Mouse (Mus musculus) hindbrain, postnatal 0 days (tissue): ENCODE results near the gene Sgca. TPM values are rescaled to one million over a fixed set of nuclear protein-coding genes. Genes with fewer than 3 reads are reported as not detected.
A peak's percentile ranks its signal among the peaks of the same experiment; 100 is the strongest.
"Not testable (repeated sequence)": the region's sequence is repeated elsewhere in the genome, so short reads cannot be mapped to it uniquely, and the experiment has no call there.

Experiments used
- ATAC-seq: fragments of 200-750 bp; cut with Nextera tagmentation; 2 replicates; pipeline ENCODE4 v1.8.0; 2017; ENCODE audit warnings: mild to moderate bottlenecking, moderate TSS enrichment, moderate library complexity
- DNase-seq: peaks from one replicate; pipeline ENCODE4 v3.0.0-alpha.2; 2015; ENCODE audit warnings: low spot score
- H3K27ac ChIP-seq: fragments of 300-500 bp; sonication (generic); 2 replicates; pipeline ENCODE4 v1.5.1; 2014; ENCODE audit warnings: mild to moderate bottlenecking
- H3K27me3 ChIP-seq: fragments of 300-500 bp; sonication (generic); 2 replicates; pipeline ENCODE4 v1.6.1; 2014; ENCODE audit warnings: low read length, mixed read lengths; ENCODE audit not compliant: insufficient read depth
- H3K36me3 ChIP-seq: fragments of 300-500 bp; sonication (generic); 2 replicates; pipeline ENCODE4 v1.6.1; 2014; ENCODE audit warnings: low read length, mixed read lengths; ENCODE audit not compliant: insufficient read depth
- H3K4me1 ChIP-seq: fragments of 300-500 bp; sonication (generic); 2 replicates; pipeline ENCODE4 v1.6.1; 2014; ENCODE audit warnings: antibody characterized with exemption, low read length, mixed read lengths; ENCODE audit not compliant: insufficient read depth
- H3K4me2 ChIP-seq: fragments of 300-500 bp; sonication (generic); 2 replicates; pipeline ENCODE4 v1.6.1; 2014; ENCODE audit warnings: low read depth, mild to moderate bottlenecking, low read length, moderate library complexity, mixed read lengths
- H3K4me3 ChIP-seq: fragments of 300-500 bp; sonication (generic); 2 replicates; pipeline ENCODE4 v1.5.1; 2014; ENCODE audit warnings: low read length
- H3K9ac ChIP-seq: fragments of 300-500 bp; sonication (generic); replicated peaks from 2 replicates; pipeline ENCODE4 v1.6.1; 2014; ENCODE audit warnings: mild to moderate bottlenecking, low read length, moderate library complexity, mixed read lengths
- H3K9me3 ChIP-seq: fragments of 300-500 bp; sonication (generic); 2 replicates; pipeline ENCODE4 v1.6.1; 2016; ENCODE audit warnings: low read length, mixed read lengths
- CTCF ChIP-seq: IDR thresholded peaks from 2 replicates; pipeline ENCODE4 v1.5.1; 2016; ENCODE audit warnings: antibody characterized with exemption, control low read depth, low read depth
- WGBS: fragments of 180-500 bp; shearing (Covaris S2); extraction: QIAGEN DNeasy Blood & Tissue Kit; methylation state at CpG from one replicate; pipeline ENCODE4 v1.1.7; 2014; 5-methylcytosine and 5-hydroxymethylcytosine counted together
- polyA plus RNA-seq: library from polyadenylated mRNA; unstranded; fragments of >200 nt; fragmentation: Nextera tagmentation; extraction: Ambion mirVana; gene quantifications from 2 replicates; pipeline ENCODE4 v1.2.1, GENCODE M21; 2015
- total RNA-seq: library from RNA; depleted of rRNA; stranded (reverse); fragments of >200 nt; gene quantifications from 2 replicates; pipeline ENCODE4 v1.2.3, GENCODE M21; 2014

The Sgca gene
- total and polyA plus RNA-seq, 2 experiments from 2014 or later: 0.26 to 0.52 TPM

DNA sequence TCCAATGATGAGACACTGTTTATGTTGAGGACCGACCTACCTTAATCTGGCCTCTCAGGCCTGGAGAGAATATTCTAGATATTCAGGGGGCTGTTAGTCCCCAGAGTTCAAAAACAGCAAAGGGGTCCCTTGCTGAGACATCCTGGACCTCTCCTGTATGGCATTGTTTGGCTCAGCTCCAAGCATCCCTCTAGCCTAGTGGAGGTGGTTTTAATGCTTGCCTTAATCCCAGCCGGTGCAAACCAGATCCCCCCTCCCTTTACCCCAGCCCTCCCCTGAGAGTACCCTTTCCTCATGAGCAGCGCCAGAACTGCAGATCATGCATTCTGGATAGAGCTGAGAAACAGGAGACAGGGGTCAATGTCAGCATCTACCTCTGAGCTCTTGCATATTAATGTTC is 36.4 kb upstream of the Sgca start:
- peaks cover 30% of the 10 kb centered on the region for H3K4me1 ChIP-seq
- TF ChIP-seq CTCF: no peak
- no peak for ATAC-seq
- H3K4me2 ChIP-seq: peak overlapping the region; percentile 79
- H3K4me3 ChIP-seq: peak overlapping the region; percentile 93; the same call in 1 of the 2 replicates
- WGBS: 28% methylated on average over 3 of the region's 3 CpGs
- H3K9ac ChIP-seq: peak overlapping the region; percentile 97
- no peaks in the 10 kb centered on the region for H3K9me3 ChIP-seq
- peaks cover 13% of the 10 kb centered on the region for H3K36me3 ChIP-seq
- no peak for DNase-seq
- H3K27ac ChIP-seq: peak overlapping the region; percentile 41; the same call in 1 of the 2 replicates
- no peaks in the 10 kb centered on the region for H3K27me3 ChIP-seq

DNA sequence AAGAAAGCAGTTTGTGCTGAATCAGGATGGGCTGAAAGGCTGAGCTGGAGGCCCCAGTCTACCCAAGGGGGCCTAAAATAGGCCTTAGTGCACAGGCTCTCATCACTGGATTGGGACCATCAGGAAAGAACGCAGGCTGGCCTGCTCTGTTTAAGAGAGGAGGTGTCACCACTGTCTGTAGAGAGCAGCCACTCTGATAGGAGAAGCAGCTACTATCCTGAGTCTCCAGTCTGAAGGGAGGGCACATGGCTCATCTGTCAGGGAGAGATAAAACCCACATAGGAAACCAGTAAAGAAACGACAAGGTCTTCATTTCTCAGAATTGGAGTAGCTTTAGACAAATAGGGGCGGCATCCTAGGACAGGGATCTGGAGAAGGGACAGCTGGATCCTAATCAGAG is 35.9 kb upstream of the Sgca start:
- TF ChIP-seq CTCF: no peak
- Histone ChIP-seq H3K4me2 (peak overlapping the region; percentile 79), H3K36me3 (peaks cover 13% of the 10 kb centered on the region), H3K9ac (peak overlapping the region; percentile 97), H3K27ac (peak overlapping the region; percentile 41), H3K4me3 (peak overlapping the region; percentile 93), H3K4me1 (peaks cover 32% of the 10 kb centered on the region), H3K9me3 (no peaks in the 10 kb centered on the region), H3K27me3 (no peaks in the 10 kb centered on the region)
- WGBS: 43% methylated on average over 3 of the region's 3 CpGs
- DNase-seq: no peak
- ATAC-seq: no peak

DNA sequence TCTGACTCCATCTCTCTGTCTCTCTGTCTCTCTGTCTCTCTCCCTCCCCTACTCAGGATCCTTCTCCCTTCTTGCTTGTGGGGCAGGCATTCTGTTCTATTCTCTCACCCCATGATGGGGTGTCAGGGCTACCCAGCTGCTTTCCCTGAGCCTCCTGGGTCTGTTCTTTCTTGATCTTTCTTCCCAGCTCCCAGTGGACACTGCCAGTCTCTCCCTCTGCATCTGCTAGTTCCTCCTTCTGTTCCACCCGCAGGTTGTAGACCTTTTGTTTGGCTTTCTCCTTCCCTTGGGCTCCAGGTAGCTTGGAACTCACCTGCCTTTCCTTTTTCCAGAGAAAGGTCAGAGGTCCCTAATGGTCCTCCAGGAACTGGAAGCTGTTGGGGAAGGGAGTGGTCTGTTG is 35.3 kb upstream of the Sgca start:
- H3K9ac ChIP-seq: peak overlapping the region; percentile 97
- no peak for ATAC-seq
- DNase-seq: no peak
- no peaks in the 10 kb centered on the region for H3K9me3 ChIP-seq
- TF ChIP-seq CTCF: no peak
- peaks cover 13% of the 10 kb centered on the region for H3K36me3 ChIP-seq
- H3K4me2 ChIP-seq: peak overlapping the region; percentile 79
- peak overlapping the region; percentile 93 for H3K4me3 ChIP-seq
- peak overlapping the region; percentile 41; the same call in 1 of the 2 replicates for H3K27ac ChIP-seq
- H3K4me1 ChIP-seq: peaks cover 38% of the 10 kb centered on the region
- no peaks in the 10 kb centered on the region for H3K27me3 ChIP-seq
- 24% methylated on average over 1 of the region's 1 CpGs for WGBS

DNA sequence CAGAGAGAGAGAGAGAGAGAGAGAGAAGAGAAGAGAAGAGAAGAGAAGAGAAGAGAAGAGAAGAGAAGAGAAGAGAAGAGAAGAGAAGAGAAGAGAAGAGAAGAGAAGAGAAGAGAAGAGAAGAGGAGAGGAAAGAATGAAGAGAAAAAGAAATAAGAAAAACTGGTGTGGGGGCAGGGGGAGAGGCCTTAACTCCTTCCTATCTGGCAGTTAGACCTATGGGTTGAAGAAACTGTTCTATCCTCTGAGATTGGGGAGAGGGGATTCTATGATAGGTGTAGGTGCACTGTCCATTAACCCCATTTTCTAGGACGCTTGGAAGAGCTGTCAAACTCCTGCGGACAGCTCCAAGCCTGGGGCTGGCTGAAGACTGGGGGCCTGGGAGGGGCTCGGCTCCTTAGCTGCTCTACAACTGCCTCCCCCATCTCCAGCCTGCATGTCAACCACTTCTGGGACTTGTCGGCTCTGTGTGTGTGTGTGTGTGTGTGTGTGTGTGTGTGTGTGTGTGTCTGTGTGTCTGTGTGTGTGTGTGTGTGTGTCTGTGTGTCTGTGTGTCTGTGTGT is 34.8 kb upstream of the Sgca start:
- not testable (repeated sequence) for H3K9me3 ChIP-seq, DNase-seq, H3K27me3 ChIP-seq, ATAC-seq
- Histone ChIP-seq H3K9ac (peak overlapping the region; percentile 97), H3K36me3 (peaks cover 14% of the 10 kb centered on the region), H3K4me1 (peaks cover 42% of the 10 kb centered on the region), H3K4me2 (peak overlapping the region; percentile 79), H3K4me3 (peak overlapping the region; percentile 93), H3K27ac (peak overlapping the region; percentile 96; the same call in 1 of the 2 replicates)
- WGBS: 2% methylated on average over 4 of the region's 4 CpGs

DNA sequence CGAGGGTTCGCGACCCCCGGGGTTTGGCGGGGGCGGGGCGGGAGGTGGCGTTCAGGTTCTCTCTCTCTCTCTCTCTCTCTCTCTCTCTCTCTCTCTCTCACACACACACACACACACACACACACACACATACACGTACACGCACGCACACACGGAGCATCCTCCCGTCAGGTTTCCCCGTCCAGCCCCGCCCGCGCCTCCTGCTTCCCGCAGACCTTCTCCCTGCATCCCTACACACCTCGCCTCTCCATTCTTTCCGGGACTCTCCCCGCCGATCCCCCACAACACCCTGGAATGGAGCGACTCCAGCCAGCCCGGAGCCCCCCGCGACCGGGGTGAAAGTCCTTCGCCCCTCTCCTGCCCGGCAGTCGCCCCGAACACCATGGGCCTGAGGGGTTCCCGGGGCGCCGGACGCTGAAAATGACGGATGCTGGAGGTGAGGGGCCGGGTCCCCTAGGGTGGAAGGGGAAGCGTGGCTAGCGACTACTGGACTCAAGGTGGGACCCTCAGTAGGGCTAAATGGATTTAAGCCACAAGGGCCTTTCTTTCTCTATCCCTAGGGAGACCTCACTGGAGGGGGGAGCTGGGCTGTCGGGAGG is 34.1 kb upstream of the Sgca start:
- 2% methylated on average over 33 of the region's 40 CpGs for WGBS
- Histone ChIP-seq H3K9me3 (no peaks in the 10 kb centered on the region), H3K36me3 (peaks cover 17% of the 10 kb centered on the region), H3K4me2 (peak overlapping the region; percentile 79), H3K4me3 (peak overlapping the region; percentile 93), H3K4me1 (peaks cover 39% of the 10 kb centered on the region), H3K9ac (peak overlapping the region; percentile 97), H3K27me3 (no peaks in the 10 kb centered on the region), H3K27ac (peak overlapping the region; percentile 96)
- no peak for TF ChIP-seq CTCF
- peak; percentile 74 for DNase-seq
- ATAC-seq: peak; percentile 48

DNA sequence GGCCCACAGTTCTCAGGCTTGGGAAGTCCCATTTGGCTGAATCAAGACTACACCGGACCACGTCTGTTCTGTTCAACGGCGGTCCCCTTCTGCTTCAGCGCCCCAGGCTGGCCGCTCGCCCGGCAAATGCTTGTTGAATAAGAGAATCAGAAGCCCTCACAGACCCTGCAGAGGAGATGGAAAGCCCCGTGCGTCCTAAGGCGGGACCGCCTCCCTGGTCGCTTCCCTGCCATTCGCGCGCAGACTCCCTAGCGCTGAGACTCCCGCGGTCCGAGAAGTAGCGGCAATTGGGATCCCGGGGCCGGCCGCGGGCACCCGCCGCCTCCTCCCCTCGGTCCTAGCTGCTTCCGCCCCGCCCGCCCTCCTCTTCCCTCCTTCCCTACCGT is 33.5 kb upstream of the Sgca start, which contains the start of gene Samd14:
Gene Samd14, plus strand, starts transcription at position 251 of the 386 bp plus-strand sequence.
- Histone ChIP-seq H3K4me3 (peak within 1 kb of the TSS; percentile 93), H3K4me2 (peak within 1 kb of the TSS; percentile 79), H3K9me3 (no peaks in the 10 kb centered on the region), H3K27me3 (no peaks in the 10 kb centered on the region), H3K4me1 (peaks cover 39% of the 10 kb centered on the region), H3K36me3 (peaks cover 18% of the 10 kb centered on the region), H3K9ac (peak within 1 kb of the TSS; percentile 97), H3K27ac (peak within 1 kb of the TSS; percentile 96)
- under 1% methylated on average over 31 of the region's 32 CpGs for WGBS
- TF ChIP-seq CTCF: no peak
- ATAC-seq: peak; percentile 84
- peak; percentile 92 for DNase-seq
